Mouse (Mus musculus): ENCODE results near the gene Ubn1. TPM values are rescaled to one million over a fixed set of nuclear protein-coding genes. Genes with fewer than 3 reads are reported as not detected.

The Ubn1 gene
- polyA plus RNA-seq, 1 experiment from 2014 or later = 16.6 TPM

Other genes starting within 250 kb of the Ubn1 start
- 0.25 and 0.79 TPM in 2 replicates for gene 4930562C15Rik, start 214.6 kb upstream of the Ubn1 start, polyA plus RNA-seq (2014; fragmentation: Nextera tagmentation; extraction: Ambion mirVana)
- gene Ubald1, start 169.7 kb upstream of the Ubn1 start, polyA plus RNA-seq (2014; fragmentation: Nextera tagmentation; extraction: Ambion mirVana) = 27.4 and 28.8 TPM in 2 replicates
- 96.8 and 112 TPM in 2 replicates for gene Mgrn1, start 163.8 kb upstream of the Ubn1 start, polyA plus RNA-seq (2014; fragmentation: Nextera tagmentation; extraction: Ambion mirVana)
- 102 and 106 TPM in 2 replicates for gene Nudt16l1, start 111.3 kb upstream of the Ubn1 start, polyA plus RNA-seq (2014; fragmentation: Nextera tagmentation; extraction: Ambion mirVana)
- 28.7 and 31.8 TPM in 2 replicates for gene Anks3, start 85.9 kb upstream of the Ubn1 start, polyA plus RNA-seq (2014; fragmentation: Nextera tagmentation; extraction: Ambion mirVana)
- not detected in 2 replicates for gene Sept12, start 52.2 kb upstream of the Ubn1 start, polyA plus RNA-seq (2014; fragmentation: Nextera tagmentation; extraction: Ambion mirVana)
- gene Smim22, start 42.8 kb upstream of the Ubn1 start, polyA plus RNA-seq (2014; fragmentation: Nextera tagmentation; extraction: Ambion mirVana) = 1.6 and 3.2 TPM in 2 replicates
- gene Rogdi, start 36.5 kb upstream of the Ubn1 start, polyA plus RNA-seq (2014; fragmentation: Nextera tagmentation; extraction: Ambion mirVana) = 50.1 and 54.4 TPM in 2 replicates
- gene Glyr1, start 194 bp upstream of the Ubn1 start, polyA plus RNA-seq (2014; fragmentation: Nextera tagmentation; extraction: Ambion mirVana) = 58.9 and 88.6 TPM in 2 replicates
- 1.3 and 1.6 TPM in 2 replicates for gene Ppl, start 82.4 kb downstream of the Ubn1 start, polyA plus RNA-seq (2014; fragmentation: Nextera tagmentation; extraction: Ambion mirVana)
- 0.11 TPM in 1 of 2 replicates, not detected in the other for gene Sec14l5, start 97.1 kb downstream of the Ubn1 start, polyA plus RNA-seq (2014; fragmentation: Nextera tagmentation; extraction: Ambion mirVana)
- 11.3 and 13.0 TPM in 2 replicates for gene Nagpa, start 154.0 kb downstream of the Ubn1 start, polyA plus RNA-seq (2014; fragmentation: Nextera tagmentation; extraction: Ambion mirVana)
- 0.83 and 1.4 TPM in 2 replicates for gene AU021092, start 172.2 kb downstream of the Ubn1 start, polyA plus RNA-seq (2014; fragmentation: Nextera tagmentation; extraction: Ambion mirVana)
- 21.4 and 24.3 TPM in 2 replicates for gene Alg1, start 183.6 kb downstream of the Ubn1 start, polyA plus RNA-seq (2014; fragmentation: Nextera tagmentation; extraction: Ambion mirVana)
- 20.5 and 24.9 TPM in 2 replicates for gene Eef2kmt, start 205.9 kb downstream of the Ubn1 start, polyA plus RNA-seq (2014; fragmentation: Nextera tagmentation; extraction: Ambion mirVana)